Mouse (Mus musculus) megakaryocyte, embryonic 14.5 days (primary cell): Measurements from ENCODE around the gene Cbarp.

Source experiments
- FLI1 ChIP-seq: IDR thresholded peaks from 2 replicates; pipeline ENCODE4 v1.6.1; 2012; ENCODE audit warnings: low read length, inconsistent platforms, mixed read lengths
- GATA1 ChIP-seq: IDR thresholded peaks from 3 replicates; pipeline ENCODE4 v1.6.1; 2012; ENCODE audit warnings: mixed read lengths, low read length, inconsistent platforms, borderline replicate concordance

DNA sequence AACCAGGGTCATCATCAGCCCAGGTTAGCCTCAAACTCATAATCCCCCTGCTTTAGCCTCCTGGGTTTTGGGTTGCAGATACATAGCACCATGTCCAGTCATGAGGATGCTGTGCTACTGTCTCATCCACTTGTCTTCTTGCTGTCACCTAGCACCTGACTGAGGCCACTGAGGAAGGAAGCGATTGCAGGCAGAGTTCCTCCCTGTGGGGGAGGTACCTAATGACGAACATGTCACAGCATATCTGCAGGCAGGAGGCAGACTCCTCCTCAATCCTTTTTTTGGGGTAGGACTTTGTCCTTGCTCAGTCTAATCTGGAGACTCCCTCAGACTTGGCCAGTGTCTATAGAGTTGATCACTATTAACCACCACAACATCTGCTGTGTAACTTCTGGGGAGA is 19.0 kb downstream of the Cbarp start:
- no peak for TF ChIP-seq GATA1
- no peak for TF ChIP-seq FLI1
